Mouse (Mus musculus): ENCODE measurements around the gene Slc7a10.

GRCm38 (mm10) chr7:35198981-35199754, 13.0 kb downstream of the Slc7a10 start:
- TF ChIP-seq NELFE (IDR thresholded peaks at IDR 0.05; ENCODE audit: low read depth, low read length) (no peak), E2F4 (IDR thresholded peaks at IDR 0.05; ENCODE audit: borderline replicate concordance, low read depth, low read length) (no peak), MAFK (IDR thresholded peaks at IDR 0.05; ENCODE audit: borderline replicate concordance, low read depth, low read length) (no peak), MYC (IDR thresholded peaks at IDR 0.05; ENCODE audit: low read depth, low read length) (no peak), MAX (IDR thresholded peaks at IDR 0.05; ENCODE audit: low read length) (no peak), GATA1 (IDR thresholded peaks at IDR 0.05; ENCODE audit: low read depth, low read length) (no peak), MEF2A (IDR thresholded peaks at IDR 0.05; ENCODE audit: extremely low read depth, insufficient replicate concordance, low read depth, low read length, poor library complexity, severe bottlenecking) (no peak), SMC3 (IDR thresholded peaks at IDR 0.05; ENCODE audit: low read depth, low read length) (no peak), ZNF384 (IDR thresholded peaks at IDR 0.05; ENCODE audit: low read depth, low read length) (no peak), HCFC1 (IDR thresholded peaks at IDR 0.05; ENCODE audit: low read depth, low read length) (no peak), CTCF (IDR thresholded peaks at IDR 0.05 in 2 of 3, conservative IDR thresholded peaks at IDR 0.05 in 1 of 3; ENCODE audit: control insufficient read depth in 1 of 3, insufficient read depth in 1 of 3, low read depth in 2 of 3, low read length in 3 of 3, poor library complexity in 1 of 3, severe bottlenecking in 1 of 3) (no peak), POLR2AphosphoS5 (IDR thresholded peaks at IDR 0.05; ENCODE audit: borderline replicate concordance, low read depth, low read length) (no peak), POLR2A (IDR thresholded peaks at IDR 0.05; ENCODE audit: control insufficient read depth in 1 of 2, insufficient read depth in 1 of 2, low read depth in 1 of 2, low read length in 2 of 2, poor library complexity in 1 of 2) (no peak)

Measured in MEL (cell line).